Mouse (Mus musculus) brain, embryonic 14.5 days (tissue): Measurements from ENCODE around the gene Hoxd12.

Experiments
- CTCF ChIP-seq: fragments of 200-500 bp; IDR thresholded peaks from 2 replicates; pipeline ENCODE4 v1.5.1; 2012; ENCODE audit warnings: inconsistent platforms, mild to moderate bottlenecking, moderate library complexity, borderline replicate concordance; ENCODE audit not compliant: insufficient read depth, insufficient read length; ENCODE audit errors: extremely low read depth
- POLR2A ChIP-seq: fragments of 200-500 bp; IDR thresholded peaks from 2 replicates; pipeline ENCODE4 v1.6.1; 2012; ENCODE audit warnings: mild to moderate bottlenecking, inconsistent platforms, borderline replicate concordance; ENCODE audit not compliant: poor library complexity, insufficient read depth, insufficient read length, severe bottlenecking; ENCODE audit errors: extremely low read depth

DNA sequence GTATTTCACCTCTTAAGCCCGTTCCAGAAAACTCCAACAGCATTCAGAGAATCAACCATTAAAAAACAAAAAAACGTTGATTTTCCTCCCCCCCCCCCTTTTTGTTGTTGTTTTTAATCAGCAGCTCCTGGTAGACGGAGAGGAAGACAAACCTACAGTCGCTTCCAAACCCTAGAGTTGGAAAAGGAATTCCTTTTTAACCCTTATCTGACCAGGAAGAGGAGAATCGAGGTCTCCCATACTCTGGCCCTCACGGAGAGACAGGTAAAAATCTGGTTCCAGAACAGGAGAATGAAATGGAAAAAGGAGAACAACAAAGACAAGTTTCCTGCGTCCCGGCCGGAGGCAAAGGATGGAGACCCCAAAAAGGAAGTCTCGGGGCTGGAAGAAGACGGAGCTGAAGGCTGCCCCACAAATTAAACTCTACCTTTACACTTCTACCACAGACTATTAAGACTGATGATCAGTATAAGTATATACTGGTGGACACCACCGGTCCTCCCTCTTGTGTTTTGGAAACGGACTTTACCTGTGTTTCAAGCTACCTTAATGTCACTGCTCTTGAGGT, 31.7 kb downstream of the Hoxd12 start:
- TF ChIP-seq CTCF (no peak), POLR2A (no peak)
